Mouse (Mus musculus) cerebellum, adult 2 months (tissue): Measurements from ENCODE around the gene Msi2.

Experiments used
- CTCF ChIP-seq: fragments of 200-500 bp; IDR thresholded peaks from 2 replicates; pipeline ENCODE4 v1.5.1; 2011; ENCODE audit warnings: low read depth, mild to moderate bottlenecking, control low read depth, low read length, moderate library complexity, borderline replicate concordance; ENCODE audit not compliant: insufficient read depth
- POLR2A ChIP-seq: fragments of 200-500 bp; IDR thresholded peaks from 2 replicates; pipeline ENCODE4 v1.6.1; 2011; ENCODE audit warnings: low read length, control low read depth, borderline replicate concordance; ENCODE audit not compliant: insufficient read depth

DNA sequence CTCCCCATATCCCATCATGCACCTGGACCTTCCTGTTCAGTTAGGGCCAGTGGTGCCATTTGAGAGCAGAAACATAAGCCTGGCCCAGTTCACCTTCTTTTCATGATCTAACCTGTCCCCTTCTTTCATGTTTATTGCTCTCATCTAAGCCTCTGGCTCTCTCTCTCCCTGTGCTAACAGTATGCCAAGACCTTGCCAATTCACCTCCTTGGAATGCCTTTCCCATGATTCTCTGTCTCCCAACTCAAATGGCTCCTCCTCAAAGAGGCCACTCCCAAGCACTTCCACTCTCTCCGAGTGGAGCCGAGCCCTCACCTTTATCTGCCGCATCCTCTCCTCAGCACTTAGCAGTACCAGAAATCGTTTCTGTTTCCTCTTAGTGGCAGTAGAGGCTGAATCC is 256.7 kb downstream of the Msi2 start:
- TF ChIP-seq CTCF (no peak), POLR2A (no peak)
